In genomic region chr11:117642181-117642580, GRCm38 (mm10) we compare ENCODE assay signal across 20 mouse cellular contexts. TPM values are rescaled to one million over a fixed set of nuclear protein-coding genes. Genes with fewer than 3 reads are reported as not detected.
A peak's percentile ranks its signal among the peaks of the same experiment; 100 is the strongest.
DNase-seq lines count a peak whose midpoint lies in the region; ATAC-seq and TF ChIP-seq lines count a peak whose summit lies in the region.
"Had no signal": no experiment of that assay in that cellular context is flagged by ENCODE, and none has a peak within 500 bp of the region (broad histone marks: within the 10 kb centered on the region; RNA-seq: fewer than 3 reads in every experiment).

No protein-coding gene starts in this region.

- WGBS in midbrain, postnatal 0 days, result 88% methylated on average over 2 of the region's 2 CpGs
- 92% methylated on average over 2 of the region's 2 CpGs for WGBS in midbrain, embryonic 10.5 days

- no peak overlapping the region for H3K4me3 ChIP-seq in midbrain, postnatal 0 days (ENCODE audit: low read depth, low read length)
- no peak overlapping the region for H3K4me3 ChIP-seq in midbrain, embryonic 10.5 days
- H3K4me3 ChIP-seq: embryonic facial prominence, embryonic 10.5 days; heart, embryonic 12.5 days; liver, embryonic 13.5 days had no signal

- no peak overlapping the region for H3K4me2 ChIP-seq in midbrain, postnatal 0 days (ENCODE audit: low read depth, low read length, poor library complexity, severe bottlenecking)
- H3K4me2 ChIP-seq: heart, embryonic 12.5 days; liver, embryonic 13.5 days had no signal

- TF ChIP-seq CTCF in midbrain, postnatal 0 days (IDR thresholded peaks at IDR 0.05), result peak; percentile 28; the same call in 1 of the 2 replicates

- no peak overlapping the region for H3K9ac ChIP-seq in midbrain, postnatal 0 days (replicated peaks; ENCODE audit: low read length, poor library complexity, severe bottlenecking)
- H3K9ac ChIP-seq: heart, embryonic 12.5 days; liver, embryonic 13.5 days had no signal

- 0 out of 2 replicates have a peak, but pooled peaks cover 4% of the 10 kb centered on the region for H3K4me1 ChIP-seq in midbrain, postnatal 0 days (ENCODE audit: insufficient read depth, low read length)
- H3K4me1 ChIP-seq in midbrain, embryonic 10.5 days, result peaks cover 21% of the 10 kb centered on the region
- H3K4me1 ChIP-seq: liver, embryonic 13.5 days had no signal

- H3K9me3 ChIP-seq in midbrain, postnatal 0 days (ENCODE audit: low read length), result no peaks in the 10 kb centered on the region
- no peaks in the 10 kb centered on the region for H3K9me3 ChIP-seq in midbrain, embryonic 10.5 days (replicated peaks)
- H3K9me3 ChIP-seq: embryonic facial prominence, embryonic 10.5 days; heart, embryonic 12.5 days; liver, embryonic 13.5 days had no signal

- ATAC-seq in midbrain, postnatal 0 days (ENCODE audit: low FRiP score), result no peak
- ATAC-seq: activated CD4-positive, CD25-positive, alpha-beta regulatory T cell, adult 4 months had no signal

- no peak overlapping the region for H3K27ac ChIP-seq in midbrain, postnatal 0 days (ENCODE audit: low read depth, low read length)
- no peak overlapping the region for H3K27ac ChIP-seq in midbrain, embryonic 10.5 days (replicated peaks)
- H3K27ac ChIP-seq: embryonic facial prominence, embryonic 10.5 days; liver, embryonic 13.5 days had no signal

- no peaks in the 10 kb centered on the region for H3K36me3 ChIP-seq in midbrain, postnatal 0 days (ENCODE audit: insufficient read depth, low read length)
- no peaks in the 10 kb centered on the region for H3K36me3 ChIP-seq in midbrain, embryonic 10.5 days
- H3K36me3 ChIP-seq: embryonic facial prominence, embryonic 10.5 days; heart, embryonic 12.5 days; liver, embryonic 13.5 days had no signal

- no peaks in the 10 kb centered on the region for H3K27me3 ChIP-seq in midbrain, postnatal 0 days (ENCODE audit: insufficient read depth, low read length)
- H3K27me3 ChIP-seq in midbrain, embryonic 10.5 days (ENCODE audit: low read depth, poor library complexity, severe bottlenecking), result 0 out of 2 replicates have a peak, but pooled peaks cover 13% of the 10 kb centered on the region

- peak; percentile 81 for DNase-seq in heart, adult 11 months
- no peak for DNase-seq in heart, postnatal 25 days (ENCODE audit: low spot score)
- DNase-seq in kidney, postnatal 10 days, result peak; percentile 26
- no peak for DNase-seq in kidney, adult 8-10 months
- DNase-seq in midbrain, postnatal 0 days (ENCODE audit: low spot score), result peak; percentile 48
- DNase-seq in midbrain, embryonic 10.5 days (ENCODE audit: low spot score), result no peak
- DNase-seq in thymus, postnatal 36 days, result no peak
- DNase-seq: adrenal gland, postnatal 25 days; cerebellum, adult 11-12 months; cerebellum, postnatal 25 days; gastrocnemius, postnatal 36 days; kidney, adult 11 months; kidney, postnatal 4 days; layer of hippocampus, adult 9-11 months; liver, embryonic 13.5 days; lung, postnatal 14 days; right cerebral cortex, postnatal 4 days had no signal

- intact Hi-C loops in heart, postnatal 25 days (cut with DNase I), result no loop called here

RNA-seq across cellular contexts. Expression of gene Tnrc6c, which starts 11.9 kb away (rescaled TPM):
- total RNA-seq in heart, postnatal 25 days (2021), result 10 to 100 TPM; 25.7 to 33.4 TPM
- 78.4 and 79.8 TPM in 2 replicates for total RNA-seq in midbrain, postnatal 0 days (2014; rRNA removed)
- 22.8 and 26.5 TPM in 2 replicates for polyA plus RNA-seq in midbrain, postnatal 0 days (2015; fragmentation: Nextera tagmentation; extraction: Ambion mirVana)
- polyA plus RNA-seq in midbrain, embryonic 10.5 days (2016; fragmentation: Nextera tagmentation; extraction: Ambion mirVana), result 9.4 and 12.4 TPM in 2 replicates

Comparison
In these comparisons a context has a peak if more than half of its experiments do, and no peak if none do; other contexts are left out.
1. DNase-seq: peak in heart, adult 11 months (single experiment), kidney, postnatal 10 days (single experiment) and midbrain, postnatal 0 days (single experiment); none in heart, postnatal 25 days (single experiment), kidney, adult 8-10 months (0 of 2), midbrain, embryonic 10.5 days (single experiment) and thymus, postnatal 36 days (0 of 2).